ENCODE assay signal across 9 mouse cellular contexts in the genomic region with DNA sequence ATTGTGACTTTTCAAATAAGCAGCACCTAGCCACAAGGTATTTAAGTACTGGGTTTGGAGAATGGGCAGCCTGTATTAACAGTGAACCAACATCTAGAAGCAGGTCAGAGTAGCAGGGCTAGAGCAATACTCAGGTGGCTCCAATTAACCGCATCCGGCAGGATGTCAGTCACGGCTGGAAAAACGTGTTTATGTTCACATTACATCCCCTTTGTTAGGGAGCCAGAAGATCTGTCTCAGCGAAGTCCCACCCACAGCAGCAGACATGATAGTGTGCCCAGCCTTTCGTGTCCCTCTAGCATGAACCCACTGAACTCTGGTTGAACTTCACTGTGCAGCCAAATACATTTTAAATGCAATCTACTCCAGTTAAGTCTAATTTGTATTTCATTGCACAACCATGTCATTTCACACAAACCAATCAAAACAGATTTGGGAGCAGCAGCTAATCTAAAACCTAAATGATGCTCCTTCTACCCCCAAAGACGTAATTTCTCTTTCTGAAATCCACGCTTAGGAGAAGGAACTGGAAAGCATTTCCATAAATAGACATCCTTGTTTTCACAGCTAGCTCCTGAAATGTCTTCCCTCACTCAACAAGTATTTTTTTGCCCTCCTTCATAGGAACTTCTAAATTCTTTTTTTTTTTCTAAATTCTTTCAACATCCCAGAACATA.
DNase-seq lines count a peak whose midpoint lies in the region; ATAC-seq and TF ChIP-seq lines count a peak whose summit lies in the region.
"Had no signal": no experiment of that assay in that cellular context is flagged by ENCODE, and none has a peak within 500 bp of the region (broad histone marks: within the 10 kb centered on the region; RNA-seq: fewer than 3 reads in every experiment).

No protein-coding gene starts in this region.

- 62% methylated on average over 8 of the region's 8 CpGs for WGBS in hindbrain, embryonic 10.5 days
- WGBS in hindbrain, embryonic 16.5 days = 63% methylated on average over 8 of the region's 8 CpGs
- 20% methylated on average over 8 of the region's 8 CpGs for WGBS in embryonic facial prominence, embryonic 10.5 days
- WGBS in limb, embryonic 11.5 days = 11% methylated on average over 8 of the region's 8 CpGs

- no peaks in the 10 kb centered on the region for H3K27me3 ChIP-seq in hindbrain, embryonic 10.5 days (ENCODE audit: insufficient read depth, poor library complexity, severe bottlenecking)
- H3K27me3 ChIP-seq in hindbrain, embryonic 16.5 days (replicated peaks; ENCODE audit: control insufficient read depth, insufficient read depth, low read length) = no peaks in the 10 kb centered on the region
- no peaks in the 10 kb centered on the region for H3K27me3 ChIP-seq in embryonic facial prominence, embryonic 10.5 days (replicated peaks; ENCODE audit: low read depth, poor library complexity, severe bottlenecking)
- H3K27me3 ChIP-seq in limb, embryonic 11.5 days (ENCODE audit: control insufficient read depth, insufficient read depth, low read length) = no peaks in the 10 kb centered on the region

- TF ChIP-seq CTCF in left cerebral cortex, adult 2 months (IDR thresholded peaks at IDR 0.05) = no peak

- no peak for ATAC-seq in hindbrain, embryonic 16.5 days
- peak; percentile 44; the same call in 1 of the 2 replicates for ATAC-seq in limb, embryonic 11.5 days (ENCODE audit: insufficient number of reproducible peaks, low FRiP score, low TSS enrichment, low read depth)
- ATAC-seq in erythroblast, adult 5-6 weeks (replicated peaks; ENCODE audit: low FRiP score, poor library complexity, severe bottlenecking) = no peak

- H3K27ac ChIP-seq in hindbrain, embryonic 10.5 days = no peak overlapping the region
- H3K27ac ChIP-seq in hindbrain, embryonic 16.5 days (ENCODE audit: low read depth, low read length) = no peak overlapping the region
- H3K27ac ChIP-seq in embryonic facial prominence, embryonic 10.5 days (replicated peaks) = no peak overlapping the region; the same call in 1 of the 2 replicates
- no peak overlapping the region for H3K27ac ChIP-seq in limb, embryonic 11.5 days (replicated peaks; ENCODE audit: low read depth, low read length)
- H3K27ac ChIP-seq in left cerebral cortex, adult 2 months = no peak overlapping the region

- intact Hi-C loops in left cerebral cortex, adult 2 months (cut with DNase I) = no loop called here

- no peaks in the 10 kb centered on the region for H3K9me3 ChIP-seq in hindbrain, embryonic 10.5 days
- no peaks in the 10 kb centered on the region for H3K9me3 ChIP-seq in hindbrain, embryonic 16.5 days (ENCODE audit: control insufficient read depth, low read length)
- no peaks in the 10 kb centered on the region for H3K9me3 ChIP-seq in embryonic facial prominence, embryonic 10.5 days
- H3K9me3 ChIP-seq in limb, embryonic 11.5 days (ENCODE audit: control insufficient read depth, low read length) = no peaks in the 10 kb centered on the region

- peak; percentile 50 for DNase-seq in hindbrain, embryonic 10.5 days (ENCODE audit: low spot score)
- DNase-seq in Muller cell, postnatal 12 days (ENCODE audit: inconsistent ontology term) = peak; percentile 45
- peak; percentile 83 for DNase-seq in embryonic facial prominence, embryonic 10.5 days (ENCODE audit: low spot score)
- peak; percentile 81 for DNase-seq in limb, embryonic 11.5 days (ENCODE audit: low spot score)
- no peak for DNase-seq in ovary, postnatal 36 days (ENCODE audit: low spot score)
- no peak for DNase-seq in left cerebral cortex, adult 2 months (ENCODE audit: extremely low spot score in 1 of 2, low spot score in 2 of 2)
- DNase-seq: kidney, adult 2 months had no signal

- no peaks in the 10 kb centered on the region for H3K4me1 ChIP-seq in hindbrain, embryonic 10.5 days (replicated peaks)
- no peaks in the 10 kb centered on the region for H3K4me1 ChIP-seq in hindbrain, embryonic 16.5 days (ENCODE audit: control insufficient read depth, insufficient read depth, low read depth, low read length)
- peaks cover 7% of the 10 kb centered on the region; the same call in 1 of the 2 replicates for H3K4me1 ChIP-seq in embryonic facial prominence, embryonic 10.5 days
- H3K4me1 ChIP-seq in limb, embryonic 11.5 days (ENCODE audit: control insufficient read depth, insufficient read depth, low read length) = peaks cover 2% of the 10 kb centered on the region; the same call in 1 of the 2 replicates

- no peak overlapping the region for H3K4me2 ChIP-seq in hindbrain, embryonic 16.5 days (ENCODE audit: low read length)
- H3K4me2 ChIP-seq in limb, embryonic 11.5 days (ENCODE audit: low read depth, severe bottlenecking) = no peak overlapping the region

- H3K4me3 ChIP-seq in hindbrain, embryonic 10.5 days = no peak overlapping the region
- no peak overlapping the region for H3K4me3 ChIP-seq in hindbrain, embryonic 16.5 days (ENCODE audit: low read length)
- no peak overlapping the region for H3K4me3 ChIP-seq in embryonic facial prominence, embryonic 10.5 days
- H3K4me3 ChIP-seq in limb, embryonic 11.5 days (ENCODE audit: low read depth, low read length) = no peak overlapping the region
- H3K4me3 ChIP-seq in left cerebral cortex, adult 2 months = no peak overlapping the region

- no peaks in the 10 kb centered on the region for H3K36me3 ChIP-seq in hindbrain, embryonic 10.5 days
- no peaks in the 10 kb centered on the region for H3K36me3 ChIP-seq in hindbrain, embryonic 16.5 days (ENCODE audit: control insufficient read depth, insufficient read depth, low read length)
- no peaks in the 10 kb centered on the region for H3K36me3 ChIP-seq in embryonic facial prominence, embryonic 10.5 days (replicated peaks)
- H3K36me3 ChIP-seq in limb, embryonic 11.5 days (ENCODE audit: control insufficient read depth, insufficient read depth, low read length) = no peaks in the 10 kb centered on the region

- H3K9ac ChIP-seq in hindbrain, embryonic 16.5 days (ENCODE audit: low read depth, low read length) = no peak overlapping the region
- no peak overlapping the region for H3K9ac ChIP-seq in limb, embryonic 11.5 days (ENCODE audit: low read length)

Comparison
In these comparisons a context has a peak if more than half of its experiments do, and no peak if none do; other contexts are left out.
1. DNase-seq: peak in hindbrain, embryonic 10.5 days (single experiment), Muller cell, postnatal 12 days (single experiment), embryonic facial prominence, embryonic 10.5 days (single experiment) and limb, embryonic 11.5 days (single experiment); none in ovary, postnatal 36 days (single experiment) and left cerebral cortex, adult 2 months (0 of 2).